8 mouse cellular contexts compared by ENCODE assay signal in genomic region chr10:110455063-110455837, GRCm38 (mm10). TPM values are rescaled to one million over a fixed set of nuclear protein-coding genes. Genes with fewer than 3 reads are reported as not detected.
A peak's percentile ranks its signal among the peaks of the same experiment; 100 is the strongest.
DNase-seq lines count a peak whose midpoint lies in the region; ATAC-seq and TF ChIP-seq lines count a peak whose summit lies in the region.

No protein-coding gene starts in this region.

- H3ac ChIP-seq in myocyte (ENCODE audit: control insufficient read depth, insufficient read length), result no peak overlapping the region

- peaks cover 48% of the 10 kb centered on the region for H3K27me3 ChIP-seq in embryonic facial prominence, embryonic 10.5 days (replicated peaks; ENCODE audit: low read depth, poor library complexity, severe bottlenecking)
- H3K27me3 ChIP-seq in hindbrain, embryonic 13.5 days, result no peaks in the 10 kb centered on the region
- H3K27me3 ChIP-seq in limb, embryonic 11.5 days (ENCODE audit: control insufficient read depth, insufficient read depth, low read length), result peaks cover 10% of the 10 kb centered on the region; the same call in 1 of the 2 replicates
- no peaks in the 10 kb centered on the region for H3K27me3 ChIP-seq in myocyte (ENCODE audit: control insufficient read depth, insufficient read depth, insufficient read length)

- no peaks in the 10 kb centered on the region for H3K79me2 ChIP-seq in myocyte (ENCODE audit: control insufficient read depth, insufficient read depth)

- 3% methylated on average over 45 of the region's 45 CpGs for WGBS in embryonic facial prominence, embryonic 10.5 days
- under 1% methylated on average over 43 of the region's 45 CpGs for WGBS in hindbrain, embryonic 13.5 days
- under 1% methylated on average over 37 of the region's 45 CpGs for WGBS in limb, embryonic 11.5 days

- H3K4me2 ChIP-seq in hindbrain, embryonic 13.5 days, result peak overlapping the region; percentile 78
- H3K4me2 ChIP-seq in limb, embryonic 11.5 days (ENCODE audit: low read depth, severe bottlenecking), result peak overlapping the region; percentile 88
- H3K4me2 ChIP-seq in myocyte (ENCODE audit: low read depth), result peak overlapping the region; percentile 81

- H3K36me3 ChIP-seq in embryonic facial prominence, embryonic 10.5 days (replicated peaks), result no peaks in the 10 kb centered on the region
- H3K36me3 ChIP-seq in hindbrain, embryonic 13.5 days, result no peaks in the 10 kb centered on the region
- H3K36me3 ChIP-seq in limb, embryonic 11.5 days (ENCODE audit: control insufficient read depth, insufficient read depth, low read length), result no peaks in the 10 kb centered on the region
- H3K36me3 ChIP-seq in myocyte (ENCODE audit: control insufficient read depth, insufficient read depth), result no peaks in the 10 kb centered on the region

- peaks cover 13% of the 10 kb centered on the region for H3K4me1 ChIP-seq in embryonic facial prominence, embryonic 10.5 days
- H3K4me1 ChIP-seq in hindbrain, embryonic 13.5 days (replicated peaks), result peaks cover 18% of the 10 kb centered on the region
- 0 out of 2 replicates have a peak, but pooled peaks cover 5% of the 10 kb centered on the region for H3K4me1 ChIP-seq in limb, embryonic 11.5 days (ENCODE audit: control insufficient read depth, insufficient read depth, low read length)

- peak; percentile 86 for ATAC-seq in hindbrain, embryonic 13.5 days (ENCODE audit: low FRiP score)
- peak; percentile 58 for ATAC-seq in limb, embryonic 11.5 days (ENCODE audit: insufficient number of reproducible peaks, low FRiP score, low TSS enrichment, low read depth)

- TF ChIP-seq POLR2A in myocyte (IDR thresholded peaks at IDR 0.05; ENCODE audit: insufficient read length, low read depth), result no peak

- peak overlapping the region; percentile 95 for H3K9ac ChIP-seq in hindbrain, embryonic 13.5 days
- peak overlapping the region; percentile 65 for H3K9ac ChIP-seq in limb, embryonic 11.5 days (ENCODE audit: low read length)

- no peaks in the 10 kb centered on the region for H3K9me3 ChIP-seq in embryonic facial prominence, embryonic 10.5 days
- H3K9me3 ChIP-seq in hindbrain, embryonic 13.5 days, result no peaks in the 10 kb centered on the region
- H3K9me3 ChIP-seq in limb, embryonic 11.5 days (ENCODE audit: control insufficient read depth, low read length), result no peaks in the 10 kb centered on the region

- peak overlapping the region; percentile 78 for H3K27ac ChIP-seq in embryonic facial prominence, embryonic 10.5 days (replicated peaks)
- H3K27ac ChIP-seq in hindbrain, embryonic 13.5 days, result peak overlapping the region; percentile 95
- H3K27ac ChIP-seq in limb, embryonic 11.5 days (replicated peaks; ENCODE audit: low read depth, low read length), result no peak overlapping the region

- peak; percentile 14 for DNase-seq in ovary, postnatal 14 days (ENCODE audit: low spot score)
- no peak for DNase-seq in ovary, adult 18-20 months (ENCODE audit: low spot score)
- DNase-seq in embryonic facial prominence, embryonic 10.5 days (ENCODE audit: low spot score), result peak; percentile 42
- DNase-seq in limb, embryonic 11.5 days (ENCODE audit: low spot score), result peak; percentile 60
- no peak for DNase-seq in thymus, adult 18-20 months
- no peak for DNase-seq in ovary, postnatal 10 days (ENCODE audit: low spot score)

- H3K4me3 ChIP-seq in embryonic facial prominence, embryonic 10.5 days, result peak overlapping the region; percentile 70
- peak overlapping the region; percentile 77 for H3K4me3 ChIP-seq in hindbrain, embryonic 13.5 days
- H3K4me3 ChIP-seq in limb, embryonic 11.5 days (ENCODE audit: low read depth, low read length), result peak overlapping the region; percentile 51
- H3K4me3 ChIP-seq in myocyte, result peak overlapping the region; percentile 29

TF ChIP-seq in myocyte, 11 proteins besides CTCF, POLR2A, EP300 and RAD21:
- TF ChIP-seq USF1 (IDR thresholded peaks at IDR 0.05; ENCODE audit: low read depth), result no peak
- no peak for TF ChIP-seq TCF12 (IDR thresholded peaks at IDR 0.05; ENCODE audit: insufficient read depth, poor library complexity, severe bottlenecking)
- no peak for TF ChIP-seq TCF3 (IDR thresholded peaks at IDR 0.05; ENCODE audit: insufficient read length, low read depth)
- TF ChIP-seq MYOD1 (IDR thresholded peaks at IDR 0.05; ENCODE audit: control insufficient read depth in 1 of 3, insufficient read length in 2 of 3, low read depth in 2 of 3), result no peak
- no peak for TF ChIP-seq MYOG (IDR thresholded peaks at IDR 0.05; ENCODE audit: control insufficient read depth in 1 of 3, insufficient read depth in 1 of 3, insufficient read length in 2 of 3, low read depth in 2 of 3)
- no peak for TF ChIP-seq MAX (IDR thresholded peaks at IDR 0.05; ENCODE audit: low read depth)
- no peak for TF ChIP-seq POLR2AphosphoS2 (IDR thresholded peaks at IDR 0.05; ENCODE audit: insufficient read length, low read depth)
- TF ChIP-seq E2F4 (IDR thresholded peaks at IDR 0.05; ENCODE audit: insufficient read depth), result no peak
- no peak for TF ChIP-seq CEBPB (IDR thresholded peaks at IDR 0.05; ENCODE audit: insufficient read depth, poor library complexity, severe bottlenecking)
- no peak for TF ChIP-seq REST (IDR thresholded peaks at IDR 0.05; ENCODE audit: insufficient read depth, insufficient read length)
- no peak for TF ChIP-seq SRF (IDR thresholded peaks at IDR 0.05; ENCODE audit: control insufficient read depth, insufficient read length, low read depth)
TF ChIP-seq in myocyte: peak in this region for 0.

RNA-seq across cellular contexts. Expression of gene Nav3, which starts 0.8 kb away (rescaled TPM):
- 1.4 and 2.1 TPM in 2 replicates for polyA plus RNA-seq in embryonic facial prominence, embryonic 10.5 days (2016; fragmentation: Nextera tagmentation; extraction: Ambion mirVana)
- 22.7 and 24.2 TPM in 2 replicates for polyA plus RNA-seq in hindbrain, embryonic 13.5 days (2015; fragmentation: Nextera tagmentation; extraction: Ambion mirVana)
- polyA plus RNA-seq in limb, embryonic 11.5 days (2014; fragmentation: Nextera tagmentation; extraction: Ambion mirVana), result 1.4 and 1.8 TPM in 2 replicates
- polyA plus RNA-seq in myocyte (2012; fragmentation: generic; extraction: Trizol), result 2.9 TPM

Comparison
In these comparisons a context has a peak if more than half of its experiments do, and no peak if none do; other contexts are left out.
1. DNase-seq: peak in ovary, postnatal 14 days (single experiment), embryonic facial prominence, embryonic 10.5 days (single experiment) and limb, embryonic 11.5 days (single experiment); none in ovary, adult 18-20 months (single experiment), thymus, adult 18-20 months (0 of 2) and ovary, postnatal 10 days (single experiment).
2. Peak in every context shown above with its lines, with median percentiles within 50 percentile points of each other: H3K4me3 ChIP-seq and H3K4me2 ChIP-seq.